Mouse (Mus musculus) heart, adult 2 months (tissue): ENCODE data around the gene Tmem62.

Experiments
- CTCF ChIP-seq: fragments of 200-600 bp; IDR thresholded peaks from 2 replicates; pipeline ENCODE4 v1.8.1; 2022; ENCODE audit warnings: antibody characterized with exemption, mild to moderate bottlenecking, moderate library complexity
- EP300 ChIP-seq: fragments of 200-500 bp; IDR thresholded peaks from 2 replicates; pipeline ENCODE4 v1.6.1; 2011; ENCODE audit warnings: low read depth, low read length, control low read depth; ENCODE audit not compliant: insufficient read depth
- POLR2A ChIP-seq: fragments of 200-500 bp; IDR thresholded peaks from 2 replicates; pipeline ENCODE4 v1.6.1; 2011; ENCODE audit warnings: mild to moderate bottlenecking, low read depth, low read length, control low read depth; ENCODE audit not compliant: insufficient read depth

GRCm38 (mm10) chr2:120977926-120978692, 1.3 kb downstream of the Tmem62 start:
- TF ChIP-seq EP300 (no peak), CTCF (no peak), POLR2A (no peak)
